13 mouse cellular contexts compared by ENCODE assay signal in the genomic region with DNA sequence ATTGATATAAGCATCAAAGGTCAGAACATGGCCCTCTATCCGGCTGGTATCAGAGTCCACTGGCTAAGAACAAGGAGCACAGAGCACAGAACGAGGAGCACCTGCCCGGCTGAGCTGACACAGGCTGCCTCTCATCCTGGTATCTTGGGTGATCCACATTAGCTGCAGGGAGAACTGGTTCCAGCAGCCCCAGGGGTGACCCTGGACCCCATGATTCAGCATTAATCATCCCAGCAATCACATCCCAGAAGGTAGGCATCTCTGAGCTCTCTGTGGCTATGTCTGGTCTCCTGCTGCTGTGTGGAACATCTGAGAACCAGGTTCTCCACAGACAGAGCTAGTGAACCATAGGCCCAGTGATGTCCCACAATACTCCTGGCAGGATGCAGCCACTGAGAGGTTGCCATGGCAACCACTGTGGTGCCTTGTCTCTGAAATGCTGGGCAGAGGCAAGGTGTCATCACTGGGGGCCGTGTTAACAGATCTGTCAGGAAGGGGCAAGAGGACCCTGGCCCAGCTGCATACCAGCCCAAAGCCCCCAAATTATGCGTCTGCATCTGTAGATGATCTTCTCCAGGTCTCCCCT. TPM values are rescaled to one million over a fixed set of nuclear protein-coding genes. Genes with fewer than 3 reads are reported as not detected.
DNase-seq lines count a peak whose midpoint lies in the region; ATAC-seq lines count a peak whose summit lies in the region.
"Had no signal": no experiment of that assay in that cellular context is flagged by ENCODE, and none has a peak within 500 bp of the region (broad histone marks: within the 10 kb centered on the region; RNA-seq: fewer than 3 reads in every experiment).

No protein-coding gene starts in this region.

- no peaks in the 10 kb centered on the region for H3K9me3 ChIP-seq in forebrain, embryonic 15.5 days
- no peaks in the 10 kb centered on the region for H3K9me3 ChIP-seq in forebrain, embryonic 10.5 days
- H3K9me3 ChIP-seq: lung, embryonic 15.5 days had no signal

- H3K4me2 ChIP-seq in forebrain, embryonic 15.5 days (replicated peaks), result no peak overlapping the region
- H3K4me2 ChIP-seq: lung, embryonic 15.5 days had no signal

- H3K9ac ChIP-seq in forebrain, embryonic 15.5 days (replicated peaks), result no peak overlapping the region
- H3K9ac ChIP-seq: lung, embryonic 15.5 days had no signal

- WGBS in forebrain, embryonic 15.5 days, result 65% methylated on average over 5 of the region's 5 CpGs
- 83% methylated on average over 5 of the region's 5 CpGs for WGBS in forebrain, embryonic 10.5 days

- H3K27me3 ChIP-seq in forebrain, embryonic 15.5 days, result no peaks in the 10 kb centered on the region
- peaks cover 84% of the 10 kb centered on the region for H3K27me3 ChIP-seq in forebrain, embryonic 10.5 days (ENCODE audit: poor library complexity, severe bottlenecking)
- H3K27me3 ChIP-seq: lung, embryonic 15.5 days had no signal

- no peaks in the 10 kb centered on the region for H3K36me3 ChIP-seq in forebrain, embryonic 15.5 days
- no peaks in the 10 kb centered on the region for H3K36me3 ChIP-seq in forebrain, embryonic 10.5 days (replicated peaks)
- H3K36me3 ChIP-seq: lung, embryonic 15.5 days had no signal

- DNase-seq in forebrain, embryonic 10.5 days (ENCODE audit: extremely low spot score, low spot score), result no peak
- DNase-seq in embryo, embryonic 10.5 days (ENCODE audit: low spot score), result peak; percentile 40
- peak; percentile 62 to 78 for DNase-seq in left cerebral cortex, postnatal 14 days (ENCODE audit: low spot score in 2 of 2)
- DNase-seq in right cerebral cortex, adult 2 months (ENCODE audit: low spot score in 2 of 2), result peak; percentile 57 to 65
- no peak for DNase-seq in gastrocnemius, postnatal 25 days
- DNase-seq in yolk sac, embryonic 10.5 days (ENCODE audit: low spot score), result no peak
- DNase-seq: cerebellum, adult 11 months; heart, adult 18-20 months; thymus, adult 2 months had no signal

- peaks cover 32% of the 10 kb centered on the region for H3K4me1 ChIP-seq in forebrain, embryonic 15.5 days
- peaks cover 52% of the 10 kb centered on the region for H3K4me1 ChIP-seq in forebrain, embryonic 10.5 days
- H3K4me1 ChIP-seq: lung, embryonic 15.5 days had no signal

- H3K4me3 ChIP-seq in forebrain, embryonic 15.5 days, result no peak overlapping the region
- no peak overlapping the region for H3K4me3 ChIP-seq in forebrain, embryonic 10.5 days
- H3K4me3 ChIP-seq: erythroblast, embryonic 14.5 days; lung, embryonic 15.5 days had no signal

- ATAC-seq in forebrain, embryonic 15.5 days (replicated peaks), result no peak

- intact Hi-C loops in left cerebral cortex, postnatal 14 days (cut with DNase I), result no loop called here

- H3K27ac ChIP-seq in forebrain, embryonic 15.5 days (replicated peaks), result peak overlapping the region; percentile 37; the same call in 1 of the 2 replicates
- no peak overlapping the region for H3K27ac ChIP-seq in forebrain, embryonic 10.5 days
- H3K27ac ChIP-seq: lung, embryonic 15.5 days had no signal

RNA-seq across cellular contexts. Expression of a gene that starts 51.2 kb away (rescaled TPM):
- polyA plus RNA-seq in forebrain, embryonic 15.5 days (2015; fragmentation: Nextera tagmentation; extraction: Ambion mirVana), result 116 TPM in 2 replicates
- polyA plus RNA-seq in forebrain, embryonic 10.5 days (2016; fragmentation: Nextera tagmentation; extraction: Ambion mirVana), result 72.5 and 76.5 TPM in 2 replicates
- total RNA-seq in left cerebral cortex, postnatal 14 days (2021), result 100 to 1,000 TPM; 103 to 107 TPM
- total RNA-seq in gastrocnemius, postnatal 25 days (2021), result under 1 TPM; 0.28 to 0.35 TPM
- total RNA-seq: CH12.LX had no signal
- polyA plus RNA-seq: erythroblast, embryonic 14.5 days had no signal

Comparison
In these comparisons a context has a peak if more than half of its experiments do, and no peak if none do; other contexts are left out.
1. DNase-seq: peak in embryo, embryonic 10.5 days (single experiment), left cerebral cortex, postnatal 14 days (2 of 2) and right cerebral cortex, adult 2 months (2 of 2); none in forebrain, embryonic 10.5 days (single experiment), gastrocnemius, postnatal 25 days (single experiment) and yolk sac, embryonic 10.5 days (single experiment).
2. RNA of a gene that starts 51.2 kb away (total RNA-seq): 103 to 107 TPM in left cerebral cortex, postnatal 14 days; 0.28 to 0.35 TPM in gastrocnemius, postnatal 25 days; every median in the first group is over 10 times any median in the second.